Mouse (Mus musculus) testis, adult 2 months (tissue): ENCODE results near the gene Olfr917.

Experiments
- CTCF ChIP-seq: fragments of 200-500 bp; IDR thresholded peaks from 2 replicates; pipeline ENCODE4 v1.5.1; 2012; ENCODE audit warnings: low read depth, mild to moderate bottlenecking, inconsistent platforms, low read length, moderate library complexity; ENCODE audit not compliant: control insufficient read depth, insufficient read depth, insufficient replicate concordance
- POLR2A ChIP-seq: fragments of 200-500 bp; IDR thresholded peaks from 2 replicates; pipeline ENCODE4 v1.6.1; 2012; ENCODE audit warnings: low read depth, mild to moderate bottlenecking, inconsistent platforms, low read length, moderate library complexity; ENCODE audit not compliant: control insufficient read depth

DNA sequence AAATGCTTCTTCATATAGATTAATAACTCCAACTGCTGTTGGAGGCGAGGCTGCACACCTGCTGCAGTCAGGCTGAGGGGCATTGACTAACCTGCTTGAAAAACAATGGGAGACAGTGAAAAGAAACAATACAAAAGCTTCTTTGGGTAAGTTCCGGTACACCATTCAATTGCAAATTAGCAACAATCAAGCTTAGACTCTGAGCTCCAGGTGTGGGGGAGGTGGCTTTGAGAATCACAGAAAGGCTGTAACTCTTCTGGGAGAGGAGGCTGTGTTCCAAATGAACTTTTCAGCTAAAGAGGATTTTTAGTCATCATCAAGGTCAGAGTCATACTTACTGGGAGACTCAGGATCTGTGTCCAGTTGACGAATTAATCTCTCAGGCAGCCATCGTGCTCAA is 33.2 kb downstream of the Olfr917 start:
- TF ChIP-seq POLR2A, result no peak
- TF ChIP-seq CTCF, result no peak
